Mouse (Mus musculus) CD4-positive helper T cell, adult 2 months (primary cell): ENCODE results near the gene Shisa2.
"Not testable (repeated sequence)": the region's sequence is repeated elsewhere in the genome, so short reads cannot be mapped to it uniquely, and the experiment has no call there.

ENCODE experiments used
- DNase-seq: peaks from one replicate; pipeline ENCODE4 v3.0.0-alpha.2; 2012; ENCODE audit warnings: low read depth, missing footprints, low spot score

The Shisa2 gene

DNA sequence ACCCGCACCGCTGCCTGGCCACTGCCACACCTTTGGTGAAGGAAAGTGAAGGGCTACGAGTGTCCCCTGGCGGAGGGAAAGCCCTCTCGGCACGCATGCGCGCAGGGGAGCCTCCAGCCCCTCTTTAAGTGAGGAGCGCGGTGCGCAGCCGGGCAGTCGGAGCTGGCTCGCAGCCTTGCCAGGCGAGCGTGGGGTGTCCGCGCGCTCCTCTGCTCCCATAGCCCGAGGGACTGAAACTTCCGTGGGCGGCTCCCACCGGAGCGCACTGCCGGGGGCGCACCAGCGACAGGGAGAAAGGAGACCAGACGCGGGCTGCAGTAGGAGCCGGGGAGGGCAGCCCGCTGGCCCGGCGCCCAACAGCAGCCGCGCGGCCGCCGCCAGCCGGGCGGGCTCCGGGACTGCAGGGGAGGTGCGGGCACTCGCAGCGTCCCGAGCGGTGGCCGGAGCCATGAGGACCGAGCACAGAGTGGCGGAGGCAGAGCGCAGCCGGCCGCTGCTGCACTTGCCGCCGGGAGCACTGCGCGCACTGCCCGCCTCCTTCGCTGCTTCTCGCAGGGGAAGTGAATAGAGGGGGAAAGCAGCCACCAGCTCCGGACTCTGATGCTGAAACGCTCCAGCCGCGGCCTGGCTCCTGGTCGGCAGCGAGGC lies at the start of gene Shisa2:
Gene Shisa2 (plus strand): TSS at position 151 of the 648 bp plus-strand sequence.
- DNase-seq = no peak

GRCm38 (mm10) chr14:59576385-59576784 lies 48.7 kb upstream of the Shisa2 start:
- DNase-seq = no peak

- DNase-seq = peak; percentile 50
These were observed 34.5 kb upstream of the Shisa2 start for GRCm38 (mm10) chr14:59590614-59591013.

GRCm38 (mm10) chr14:59591901-59592300 lies 33.2 kb upstream of the Shisa2 start:
- no peak for DNase-seq

GRCm38 (mm10) chr14:59592593-59592992 lies 32.5 kb upstream of the Shisa2 start:
- no peak for DNase-seq

- no peak for DNase-seq
These were observed 30.1 kb upstream of the Shisa2 start for GRCm38 (mm10) chr14:59594988-59595387.

DNA sequence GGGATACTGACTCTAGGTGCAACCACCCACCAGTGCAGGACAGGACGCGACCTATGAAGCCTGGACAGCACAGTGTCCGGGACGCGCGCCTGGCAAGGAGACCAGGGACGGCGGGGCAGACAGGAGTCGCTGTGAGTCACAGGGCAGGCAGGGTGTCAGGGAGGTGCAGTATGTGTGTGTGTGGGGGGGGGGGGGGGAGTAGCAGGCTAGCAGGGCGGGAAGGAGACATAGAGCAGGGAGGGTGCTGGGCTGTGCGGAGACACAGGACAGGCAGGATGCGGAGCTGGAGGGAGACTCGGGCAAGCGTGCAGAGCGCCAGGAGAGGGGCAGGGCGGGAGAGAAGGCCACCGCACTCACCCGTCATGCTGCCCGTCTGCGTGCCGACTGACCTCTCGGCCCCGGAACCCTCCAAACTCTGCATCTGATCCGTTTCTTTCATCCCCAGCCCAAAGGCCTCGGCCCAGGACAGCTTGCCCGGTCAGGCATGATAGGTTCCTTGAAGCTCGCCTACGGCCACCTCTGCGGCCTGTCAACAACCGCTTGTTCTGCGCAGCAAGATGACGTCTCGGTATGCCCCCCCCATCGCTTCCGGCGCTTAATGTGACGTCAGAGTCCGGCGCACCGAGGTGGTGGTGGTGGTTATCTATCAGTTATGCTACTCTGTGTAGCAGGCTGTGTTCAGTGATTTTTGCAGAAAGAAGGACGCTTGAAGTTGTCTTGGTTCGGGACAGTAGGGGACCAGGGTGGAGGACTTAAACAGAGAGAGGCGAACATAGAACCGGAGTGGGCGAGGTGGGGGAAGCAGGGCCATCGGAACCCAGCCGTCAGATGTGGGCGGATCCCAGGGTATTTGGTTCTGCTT lies 27.5 kb upstream of the Shisa2 start, which contains the start of gene Cdadc1:
Gene Cdadc1 (minus strand): TSS at position 562 of the 862 bp plus-strand sequence.
- DNase-seq = peak; percentile 93

DNA sequence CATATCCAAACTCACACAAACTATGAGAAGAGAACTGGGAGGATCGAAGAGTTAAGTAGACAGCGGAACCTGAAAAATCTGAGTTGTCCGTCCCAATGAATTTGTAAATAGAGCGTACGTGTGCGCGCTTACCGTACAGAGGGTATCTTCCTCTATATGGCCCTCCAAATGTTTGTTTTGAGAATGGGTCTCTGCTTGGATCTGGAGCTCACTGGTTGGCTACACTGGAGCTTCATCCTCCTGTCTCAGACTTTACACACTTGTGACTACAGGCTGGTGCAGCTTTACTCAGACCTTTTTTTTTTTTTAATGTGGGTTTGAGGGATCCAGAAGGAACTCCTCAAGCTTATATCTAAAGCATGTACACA lies 26.9 kb upstream of the Shisa2 start:
- DNase-seq = no peak

DNA sequence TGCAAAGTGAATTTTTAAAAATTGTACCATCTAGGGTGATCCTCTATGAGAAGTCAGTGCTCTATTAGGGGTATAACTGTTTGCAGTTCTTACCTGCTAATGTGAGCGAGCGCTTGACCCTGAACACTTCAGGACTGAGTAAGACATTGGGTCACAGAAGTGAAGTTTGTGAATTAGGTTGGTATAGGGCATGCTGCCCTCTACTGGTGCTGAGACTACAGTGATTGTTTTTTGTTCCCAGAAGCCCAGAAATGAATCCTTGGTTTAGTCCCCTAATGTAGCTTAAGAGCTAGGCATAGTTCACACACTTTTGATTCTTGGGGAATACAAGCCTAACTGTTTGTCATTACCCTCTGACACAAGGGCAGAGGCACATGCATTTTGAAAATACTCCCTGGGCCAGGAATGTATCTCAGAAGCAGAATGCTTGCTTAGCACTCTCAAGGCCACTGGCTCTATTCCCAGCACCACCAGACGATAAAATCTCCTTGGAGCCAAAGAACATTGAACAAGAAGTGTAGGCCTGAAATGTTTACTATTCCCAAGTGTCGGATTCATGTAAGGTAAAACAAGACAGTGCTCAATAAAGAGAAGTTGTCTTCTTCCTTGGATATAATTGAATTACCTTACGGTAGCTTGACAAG lies 21.0 kb upstream of the Shisa2 start:
- peak; percentile 18 for DNase-seq

- DNase-seq = peak; percentile 56
These were observed 19.3 kb upstream of the Shisa2 start for GRCm38 (mm10) chr14:59605671-59606353.

DNA sequence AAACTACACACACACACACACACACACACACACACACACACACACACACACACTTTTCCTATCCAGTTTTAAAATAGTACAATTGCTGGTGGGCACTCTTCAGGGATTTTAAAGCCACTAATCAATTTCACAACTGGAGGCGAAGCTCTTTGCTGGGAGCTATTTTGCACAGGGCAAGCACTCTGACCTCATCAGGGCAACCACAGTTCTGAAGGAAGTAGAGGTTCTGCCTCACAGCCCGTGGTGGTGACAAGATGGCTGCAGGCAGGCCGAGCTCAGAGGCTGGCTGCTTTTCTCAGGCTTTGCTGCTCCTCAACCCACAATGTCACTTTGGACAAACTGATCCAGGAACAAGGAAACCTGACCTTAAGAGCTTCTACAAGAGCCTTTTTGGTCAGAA lies 18.1 kb upstream of the Shisa2 start:
- DNase-seq = no peak

GRCm38 (mm10) chr14:59612920-59613625 lies 12.0 kb upstream of the Shisa2 start:
- DNase-seq = peak; percentile 34

- not testable (repeated sequence) for DNase-seq
These were observed 11.0 kb upstream of the Shisa2 start for GRCm38 (mm10) chr14:59614149-59614548.

- DNase-seq = no peak
These were observed 8.3 kb upstream of the Shisa2 start for GRCm38 (mm10) chr14:59616802-59617201.

DNA sequence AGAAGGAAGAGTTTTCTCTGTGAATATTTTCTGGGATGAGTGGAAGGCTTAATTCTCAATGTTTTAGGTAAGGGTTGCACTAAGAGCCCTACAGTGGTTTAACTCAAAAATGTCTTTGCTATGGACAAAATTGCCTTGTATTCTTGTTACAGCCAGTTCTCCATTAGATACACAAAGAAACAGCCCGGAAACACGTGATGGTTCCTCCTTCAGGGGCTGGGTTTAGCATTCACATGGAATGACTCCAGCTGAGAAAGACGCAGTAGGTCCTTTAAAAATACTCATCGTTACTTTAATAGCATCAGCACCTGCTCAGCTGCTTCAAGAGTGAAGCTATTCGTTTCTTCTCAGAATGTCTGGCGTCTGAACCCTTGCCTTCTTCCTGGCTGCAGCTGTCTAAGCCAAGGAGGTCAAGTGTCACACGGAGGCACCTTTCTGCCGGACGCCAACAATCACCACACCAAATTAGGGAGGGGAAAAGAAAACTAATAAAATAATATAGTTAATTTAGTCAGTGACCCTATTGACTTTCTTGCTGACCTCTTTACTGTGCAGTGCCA lies 702 bp upstream of the Shisa2 start:
- DNase-seq = no peak

DNA sequence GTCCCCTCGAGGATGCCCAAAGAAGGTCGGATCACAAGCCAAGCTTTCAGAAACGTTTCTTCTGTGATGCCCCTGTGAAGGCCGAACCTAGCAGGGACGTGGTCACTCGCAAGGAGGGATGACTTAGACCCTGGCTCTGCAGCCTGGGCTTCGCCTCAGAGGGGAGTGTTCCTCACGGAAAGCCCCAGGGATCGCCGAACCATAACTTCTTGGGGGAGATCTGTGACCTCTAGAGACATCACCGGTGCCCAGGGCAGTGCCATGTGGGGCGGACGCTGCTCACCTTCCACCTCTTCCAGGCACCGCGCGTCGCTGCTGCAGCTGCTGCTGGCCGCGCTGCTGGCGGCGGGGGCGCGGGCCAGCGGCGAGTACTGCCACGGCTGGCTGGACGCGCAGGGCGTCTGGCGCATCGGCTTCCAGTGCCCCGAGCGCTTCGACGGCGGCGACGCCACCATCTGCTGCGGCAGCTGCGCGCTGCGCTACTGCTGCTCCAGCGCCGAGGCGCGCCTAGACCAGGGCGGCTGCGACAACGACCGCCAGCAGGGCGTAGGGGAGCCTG lies 777 bp downstream of the Shisa2 start:
- DNase-seq = no peak

DNA sequence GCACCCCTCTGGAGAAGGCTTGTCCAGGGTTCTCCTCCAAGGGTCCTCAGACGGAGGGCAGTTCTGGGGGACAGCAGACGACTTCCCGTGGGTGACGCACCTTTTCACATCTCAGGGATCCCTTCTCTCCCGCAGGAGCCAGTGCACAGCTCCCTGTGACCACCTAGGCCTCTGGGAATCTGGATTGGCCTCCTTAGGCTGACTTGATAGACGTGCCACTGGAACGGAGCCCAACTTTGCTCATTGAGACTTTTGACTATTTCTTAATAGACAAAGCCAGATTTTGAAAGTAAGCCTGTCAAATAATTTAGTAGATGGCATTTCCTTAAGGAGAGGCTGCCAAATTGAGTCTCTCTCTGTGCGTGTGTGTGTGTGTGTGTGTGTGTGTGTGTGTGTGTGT lies 1.6 kb downstream of the Shisa2 start:
- no peak for DNase-seq

DNA sequence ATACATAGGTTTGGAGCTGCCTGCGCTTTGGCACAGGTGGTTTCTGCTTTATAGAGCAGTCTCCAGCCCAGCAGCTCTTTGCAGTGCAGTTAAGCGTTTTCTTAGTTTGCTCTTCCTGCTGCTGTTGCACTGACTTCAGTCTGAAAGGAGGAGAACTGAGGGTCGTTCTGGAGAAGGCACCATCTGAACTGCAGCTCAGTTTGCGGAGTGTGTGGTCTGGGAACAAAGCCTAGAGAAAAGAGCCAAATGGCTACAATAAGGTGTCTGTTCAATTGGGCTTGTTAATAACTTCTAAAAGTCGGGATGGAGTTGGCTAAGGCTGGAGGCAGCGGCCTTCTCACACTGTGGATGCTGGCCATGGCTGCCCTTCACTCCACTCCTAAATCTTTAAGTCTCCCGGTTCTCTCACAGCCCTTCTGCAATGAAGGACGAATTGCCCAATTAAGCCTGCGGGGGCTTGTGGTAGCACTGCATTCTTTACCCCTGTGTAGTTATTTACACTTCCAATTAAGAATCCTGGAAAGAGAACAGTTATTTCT lies 2.1 kb downstream of the Shisa2 start:
- no peak for DNase-seq

DNA sequence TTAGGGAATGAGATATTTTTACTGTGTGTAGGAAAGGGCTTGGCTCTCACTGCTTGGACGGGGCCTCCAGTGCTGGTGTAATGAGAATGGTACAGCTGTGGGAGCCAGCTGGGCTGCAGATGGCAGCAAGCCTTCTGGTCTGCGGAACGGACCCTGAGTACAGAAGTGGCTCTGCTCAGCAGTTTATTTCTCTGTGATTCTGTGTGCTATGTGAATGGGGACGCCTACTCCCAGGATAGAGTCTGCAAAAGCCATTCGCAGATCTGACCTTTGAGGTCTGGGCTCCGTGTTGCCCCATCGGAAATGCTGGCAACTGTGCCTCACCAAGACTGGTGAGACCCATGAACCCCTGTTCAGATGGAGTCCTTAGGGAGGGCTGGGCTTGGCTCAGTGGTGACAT lies 2.7 kb downstream of the Shisa2 start:
- DNase-seq = no peak

GRCm38 (mm10) chr14:59629308-59629707 lies 4.2 kb downstream of the Shisa2 start:
- no peak for DNase-seq
